Mouse (Mus musculus) MEL (cell line): ENCODE data around the gene Get4. TPM values are rescaled to one million over a fixed set of nuclear protein-coding genes. Genes with fewer than 3 reads are reported as not detected.

ENCODE experiments used
- DNase-seq: peaks from one replicate; pipeline ENCODE4 v3.0.0; 2011; ENCODE audit warnings: low read depth, low spot score
- H3K27ac ChIP-seq: 2 replicates; pipeline ENCODE4 v1.5.1; 2012; ENCODE audit warnings: low read depth, mild to moderate bottlenecking, control low read depth, low read length, moderate library complexity; ENCODE audit not compliant: control insufficient read depth
- H3K27me3 ChIP-seq, 2 experiments: fragments of 150-350 bp in 1 of 2; sonication (generic) in 1 of 2; 2 replicates each; pipeline ENCODE4 v1.6.1; 2012; ENCODE audit warnings: low read length in 2 of 2, mild to moderate bottlenecking in 2 of 2, improper control_type of control experiment in 1 of 2, moderate library complexity in 1 of 2; ENCODE audit not compliant: insufficient read depth in 2 of 2, control insufficient read depth in 1 of 2
- H3K36me3 ChIP-seq, 2 experiments: 2 replicates each; pipeline ENCODE4 v1.6.1; 2012 to 2014; ENCODE audit warnings: low read length in 2 of 2, improper control_type of control experiment in 1 of 2, inconsistent platforms in 1 of 2, mild to moderate bottlenecking in 1 of 2; ENCODE audit not compliant: insufficient read depth in 2 of 2, control insufficient read depth in 1 of 2
- H3K4me1 ChIP-seq, 2 experiments: fragments of 150-350 bp in 1 of 2; sonication (generic) in 1 of 2; 2 replicates each; pipeline ENCODE4 v1.6.1; 2012; ENCODE audit warnings: low read length in 2 of 2, improper control_type of control experiment in 1 of 2, mild to moderate bottlenecking in 1 of 2; ENCODE audit not compliant: insufficient read depth in 2 of 2, control insufficient read depth in 1 of 2
- H3K4me3 ChIP-seq, 2 experiments: fragments of 150-350 bp in 1 of 2; sonication (generic) in 1 of 2; 2 replicates each; pipeline ENCODE4 v1.5.1; 2012; ENCODE audit warnings: low read depth in 2 of 2, low read length in 2 of 2, mild to moderate bottlenecking in 2 of 2, moderate library complexity in 2 of 2, control low read depth in 1 of 2, improper control_type of control experiment in 1 of 2; ENCODE audit not compliant: control insufficient read depth in 1 of 2, insufficient read depth in 1 of 2
- H3K79me2 ChIP-seq: 2 replicates; pipeline ENCODE4 v1.6.1; 2012; ENCODE audit warnings: mild to moderate bottlenecking, low read length, moderate library complexity; ENCODE audit not compliant: control insufficient read depth, poor library complexity, insufficient read depth
- H3K9ac ChIP-seq: 2 replicates; pipeline ENCODE4 v1.6.1; 2012; ENCODE audit warnings: low read depth, mild to moderate bottlenecking, control low read depth, low read length, moderate library complexity; ENCODE audit not compliant: control insufficient read depth, poor library complexity, severe bottlenecking
- H3K9me3 ChIP-seq: fragments of 150-350 bp; sonication (generic); replicated peaks from 2 replicates; pipeline ENCODE4 v1.6.1; 2012; ENCODE audit warnings: mild to moderate bottlenecking, low read length, improper control_type of control experiment, moderate library complexity; ENCODE audit not compliant: insufficient read depth
- BHLHE40 ChIP-seq: IDR thresholded peaks from 2 replicates; pipeline ENCODE4 v1.6.1; 2012; ENCODE audit warnings: low read depth, mild to moderate bottlenecking, inconsistent platforms, low read length, improper control_type of control experiment, borderline replicate concordance
- CHD1 ChIP-seq: IDR thresholded peaks from 2 replicates; pipeline ENCODE4 v1.6.1; 2012; ENCODE audit warnings: low read depth, mild to moderate bottlenecking, inconsistent platforms, low read length, improper control_type of control experiment
- CHD2 ChIP-seq: IDR thresholded peaks from 2 replicates; pipeline ENCODE4 v1.6.1; 2011; ENCODE audit warnings: low read length, improper control_type of control experiment
- CTCF ChIP-seq, 3 experiments: IDR thresholded peaks in 2 of 3; conservative IDR thresholded peaks in 1 of 3; 2 replicates each; pipeline ENCODE4 v1.5.1; 2011 to 2012; ENCODE audit warnings: low read length in 3 of 3, low read depth in 2 of 3, mild to moderate bottlenecking in 2 of 3, improper control_type of control experiment in 1 of 3, inconsistent platforms in 1 of 3, mixed read lengths in 1 of 3, moderate library complexity in 1 of 3; ENCODE audit not compliant: control insufficient read depth in 1 of 3, insufficient read depth in 1 of 3, poor library complexity in 1 of 3, severe bottlenecking in 1 of 3
- EP300 ChIP-seq, 2 experiments: IDR thresholded peaks; 2 replicates each; pipeline ENCODE4 v1.6.1; 2011; ENCODE audit warnings: improper control_type of control experiment in 2 of 2, low read length in 2 of 2, low read depth in 1 of 2, mild to moderate bottlenecking in 1 of 2
- ETS1 ChIP-seq: IDR thresholded peaks from 2 replicates; pipeline ENCODE4 v1.6.1; 2012; ENCODE audit warnings: low read depth, mild to moderate bottlenecking, inconsistent platforms, low read length, improper control_type of control experiment, moderate library complexity
- HCFC1 ChIP-seq: IDR thresholded peaks from 2 replicates; pipeline ENCODE4 v1.6.1; 2012; ENCODE audit warnings: low read depth, mild to moderate bottlenecking, inconsistent platforms, low read length, improper control_type of control experiment, moderate library complexity
- JUND ChIP-seq: IDR thresholded peaks from 2 replicates; pipeline ENCODE4 v1.6.1; 2011; ENCODE audit warnings: low read depth, mild to moderate bottlenecking, improper control_type of control experiment, low read length
- MAFK ChIP-seq: IDR thresholded peaks from 2 replicates; pipeline ENCODE4 v1.6.1; 2011; ENCODE audit warnings: low read depth, mild to moderate bottlenecking, low read length, improper control_type of control experiment, borderline replicate concordance
- MAX ChIP-seq: IDR thresholded peaks from 2 replicates; pipeline ENCODE4 v1.6.1; 2011; ENCODE audit warnings: low read length, improper control_type of control experiment
- MAZ ChIP-seq: IDR thresholded peaks from 2 replicates; pipeline ENCODE4 v1.6.1; 2012; ENCODE audit warnings: low read depth, mild to moderate bottlenecking, inconsistent platforms, low read length, improper control_type of control experiment
- MXI1 ChIP-seq: IDR thresholded peaks from 2 replicates; pipeline ENCODE4 v1.6.1; 2011; ENCODE audit warnings: mild to moderate bottlenecking, low read depth, low read length, improper control_type of control experiment
- MYC ChIP-seq: IDR thresholded peaks from 2 replicates; pipeline ENCODE4 v1.6.1; 2011; ENCODE audit warnings: low read depth, mild to moderate bottlenecking, low read length, improper control_type of control experiment, moderate library complexity
- NELFE ChIP-seq: IDR thresholded peaks from 2 replicates; pipeline ENCODE4 v1.6.1; 2011; ENCODE audit warnings: low read depth, low read length, improper control_type of control experiment
- NRF1 ChIP-seq: IDR thresholded peaks from 2 replicates; pipeline ENCODE4 v1.6.1; 2014; ENCODE audit warnings: low read depth, mild to moderate bottlenecking, inconsistent platforms, low read length, improper control_type of control experiment, moderate library complexity; ENCODE audit not compliant: poor library complexity, insufficient read depth, severe bottlenecking
- TBP ChIP-seq: IDR thresholded peaks from 2 replicates; pipeline ENCODE4 v1.8.0; 2011; ENCODE audit warnings: low read depth, low read length, improper control_type of control experiment
- USF1 ChIP-seq: IDR thresholded peaks from 2 replicates; pipeline ENCODE4 v1.6.1; 2014; ENCODE audit warnings: low read depth, mild to moderate bottlenecking, inconsistent platforms, low read length, improper control_type of control experiment, moderate library complexity
- USF2 ChIP-seq, 2 experiments: IDR thresholded peaks; 2 replicates each; pipeline ENCODE4 v1.6.1; 2011 to 2012; ENCODE audit warnings: improper control_type of control experiment in 2 of 2, low read length in 2 of 2, borderline replicate concordance in 1 of 2, inconsistent platforms in 1 of 2, low read depth in 1 of 2, mild to moderate bottlenecking in 1 of 2; ENCODE audit not compliant: insufficient read depth in 1 of 2
- ZKSCAN1 ChIP-seq: IDR thresholded peaks from 2 replicates; pipeline ENCODE4 v1.6.1; 2012; ENCODE audit warnings: low read depth, mild to moderate bottlenecking, inconsistent platforms, low read length, improper control_type of control experiment, moderate library complexity
- ZNF384 ChIP-seq: IDR thresholded peaks from 2 replicates; pipeline ENCODE4 v1.6.1; 2012; ENCODE audit warnings: low read depth, mild to moderate bottlenecking, inconsistent platforms, low read length, improper control_type of control experiment
- polyA plus RNA-seq, 2 experiments: library from polyadenylated mRNA; stranded (reverse) in 1 of 2; unstranded in 1 of 2; fragments of >175 nt in 1 of 2; fragments of >200 nt in 1 of 2; gene quantifications; 2 replicates each; pipeline versions ENCODE4 v1.2.1 to v1.2.4; 2012; ENCODE audit warnings: low replicate concordance in 2 of 2, low read depth in 1 of 2; ENCODE audit not compliant: insufficient read length in 2 of 2, insufficient read depth in 1 of 2, missing spikeins in 1 of 2
- total RNA-seq: library from RNA; depleted of rRNA; stranded (reverse); fragments of 300-350 nt; gene quantifications from 2 replicates; pipeline ENCODE4 v1.2.3, GENCODE M21; 2012

Gene Get4
- total and polyA plus RNA-seq, 3 experiments: 117 to 180 TPM; not detected in 1

DNA sequence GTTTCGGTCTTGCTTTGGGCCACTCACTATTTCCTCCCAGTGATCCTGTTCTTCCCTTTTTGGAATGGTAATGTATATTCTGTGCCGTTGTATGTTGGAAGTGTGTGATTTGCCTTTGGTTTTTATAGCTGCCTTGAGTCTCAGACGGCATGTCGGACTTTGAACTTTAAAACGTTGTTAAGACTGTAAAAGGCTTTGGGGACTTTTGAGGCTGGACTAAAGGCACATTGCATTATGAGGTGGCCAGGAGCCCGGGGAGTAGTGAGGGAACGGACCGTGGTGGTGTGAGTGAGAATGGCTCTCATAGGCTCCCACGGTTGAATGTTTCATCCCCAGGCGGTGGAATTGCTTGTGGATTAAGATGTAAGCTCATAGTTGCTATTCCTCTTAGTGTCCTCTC lies 45.0 kb downstream of the Get4 start:
- H3K9ac ChIP-seq: no peak overlapping the region
- no peaks in the 10 kb centered on the region for H3K9me3 ChIP-seq
- H3K79me2 ChIP-seq: no peaks in the 10 kb centered on the region
- H3K27ac ChIP-seq: no peak overlapping the region
- no peaks in the 10 kb centered on the region for H3K27me3 ChIP-seq
- no peak for TF ChIP-seq ETS1
- no peak for TF ChIP-seq USF1
- TF ChIP-seq MAZ: no peak
- TF ChIP-seq MAX: no peak
- no peak for TF ChIP-seq ZNF384
- no peak for TF ChIP-seq EP300 (IDR thresholded peaks at IDR 0.05; ENCODE audit: low read depth in 1 of 2, low read length in 2 of 2)
- TF ChIP-seq JUND: no peak
- no peak for TF ChIP-seq MYC
- no peak for TF ChIP-seq USF2 (IDR thresholded peaks at IDR 0.05; ENCODE audit: borderline replicate concordance in 1 of 2, insufficient read depth in 1 of 2, low read depth in 1 of 2, low read length in 2 of 2)
- no peak for TF ChIP-seq NELFE
- no peak for TF ChIP-seq HCFC1
- TF ChIP-seq CHD1: no peak
- TF ChIP-seq ZKSCAN1: no peak
- no peak for TF ChIP-seq CTCF (IDR thresholded peaks at IDR 0.05 in 2 of 3, conservative IDR thresholded peaks at IDR 0.05 in 1 of 3; ENCODE audit: control insufficient read depth in 1 of 3, insufficient read depth in 1 of 3, low read depth in 2 of 3, low read length in 3 of 3, poor library complexity in 1 of 3, severe bottlenecking in 1 of 3)
- no peak for TF ChIP-seq BHLHE40
- no peak for TF ChIP-seq NRF1
- TF ChIP-seq TBP: no peak
- no peak for TF ChIP-seq MAFK
- no peak for TF ChIP-seq MXI1
- H3K4me1 ChIP-seq: no peaks in the 10 kb centered on the region
- no peak overlapping the region for H3K4me3 ChIP-seq
- DNase-seq: no peak
- H3K36me3 ChIP-seq: no peaks in the 10 kb centered on the region; a peak in 2 of 4 replicates

DNA sequence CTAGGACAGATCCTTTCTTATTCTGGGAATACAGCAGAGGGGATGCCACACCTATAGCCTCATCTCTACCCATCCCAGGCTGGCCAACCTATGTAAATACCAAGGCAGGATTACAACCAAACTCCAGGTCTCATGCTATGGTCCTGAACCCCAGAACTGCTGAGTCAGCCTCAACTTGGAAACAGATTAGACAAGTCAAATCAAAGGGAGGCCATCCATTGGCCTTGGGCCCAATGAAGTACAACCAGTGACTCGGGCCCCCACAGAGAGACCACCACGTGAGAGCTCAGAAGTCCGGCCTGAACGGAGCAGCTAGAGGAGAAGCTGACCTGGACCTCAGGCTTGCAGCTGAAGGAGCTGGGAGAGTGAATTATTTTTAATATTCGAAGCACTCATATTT lies 45.6 kb downstream of the Get4 start:
- DNase-seq: no peak
- Histone ChIP-seq H3K27ac (no peak overlapping the region), H3K27me3 (no peaks in the 10 kb centered on the region), H3K9me3 (no peaks in the 10 kb centered on the region), H3K4me1 (no peaks in the 10 kb centered on the region), H3K4me3 (no peak overlapping the region), H3K79me2 (no peaks in the 10 kb centered on the region), H3K9ac (no peak overlapping the region), H3K36me3 (no peaks in the 10 kb centered on the region; a peak in 2 of 4 replicates)
- TF ChIP-seq USF2 (IDR thresholded peaks at IDR 0.05; ENCODE audit: borderline replicate concordance in 1 of 2, insufficient read depth in 1 of 2, low read depth in 1 of 2, low read length in 2 of 2) (no peak), USF1 (no peak), MAFK (peak; percentile 42; the same call in 1 of the 2 replicates), CHD2 (no peak)
